Mouse (Mus musculus) small intestine, adult 2 months (tissue): ENCODE data around the gene Sos1. TPM values are rescaled to one million over a fixed set of nuclear protein-coding genes. Genes with fewer than 3 reads are reported as not detected.

Source experiments
- H3K27ac ChIP-seq: fragments of 200-500 bp; 2 replicates; pipeline ENCODE4 v1.5.1; 2012; ENCODE audit warnings: low read depth, low read length, control low read depth, inconsistent platforms; ENCODE audit not compliant: insufficient read depth
- H3K27me3 ChIP-seq: fragments of 200-500 bp; 2 replicates; pipeline ENCODE4 v1.6.1; 2012; ENCODE audit warnings: mild to moderate bottlenecking, moderate library complexity, low read length, inconsistent platforms; ENCODE audit not compliant: control insufficient read depth, insufficient read depth
- H3K36me3 ChIP-seq: fragments of 200-500 bp; 2 replicates; pipeline ENCODE4 v1.6.1; 2012; ENCODE audit warnings: mild to moderate bottlenecking, low read length, control low read depth, inconsistent platforms; ENCODE audit not compliant: control insufficient read depth, insufficient read depth
- H3K4me1 ChIP-seq: fragments of 200-500 bp; 2 replicates; pipeline ENCODE4 v1.6.1; 2012; ENCODE audit warnings: low read length, inconsistent platforms, mixed read lengths; ENCODE audit not compliant: control insufficient read depth, insufficient read depth, insufficient read length
- H3K4me3 ChIP-seq: fragments of 200-500 bp; 2 replicates; pipeline ENCODE4 v1.5.1; 2012; ENCODE audit warnings: low read depth, mild to moderate bottlenecking, control low read depth, inconsistent platforms, low read length, moderate library complexity
- CTCF ChIP-seq: fragments of 200-500 bp; IDR thresholded peaks from 2 replicates; pipeline ENCODE4 v1.5.1; 2012; ENCODE audit warnings: low read depth, mild to moderate bottlenecking, control low read depth, inconsistent platforms, low read length, moderate library complexity, mixed read lengths; ENCODE audit not compliant: insufficient replicate concordance, insufficient read length; ENCODE audit errors: extremely low read depth
- POLR2A ChIP-seq: fragments of 200-500 bp; IDR thresholded peaks from 2 replicates; pipeline ENCODE4 v1.6.1; 2012; ENCODE audit warnings: low read depth, mild to moderate bottlenecking, control low read depth, inconsistent platforms, low read length, moderate library complexity
- WGBS: fragments of 180-500 bp; shearing (Covaris S2); methylation state at CpG from one replicate; pipeline ENCODE4 v1.1.7; 2018; 5-methylcytosine and 5-hydroxymethylcytosine counted together
- polyA plus RNA-seq: library from polyadenylated mRNA; depleted of rRNA; stranded (reverse); fragments of >200 nt; gene quantifications from 2 replicates; pipeline ENCODE4 v1.2.3, GENCODE M21; 2012

The Sos1 gene
- polyA plus RNA-seq, 1 experiment, result 2.1 TPM

- Histone ChIP-seq H3K27ac (no peak overlapping the region), H3K4me3 (no peak overlapping the region), H3K36me3 (no peaks in the 10 kb centered on the region), H3K4me1 (peaks cover 2% of the 10 kb centered on the region; the same call in 1 of the 2 replicates), H3K27me3 (no peaks in the 10 kb centered on the region)
- WGBS, result 72% methylated on average over 9 of the region's 9 CpGs
- TF ChIP-seq CTCF, result no peak
- no peak for TF ChIP-seq POLR2A
Measured at GRCm38 (mm10) chr17:80515956-80516355, 35.7 kb upstream of the Sos1 start.

- WGBS, result 86% methylated on average over 7 of the region's 7 CpGs
- Histone ChIP-seq H3K4me3 (no peak overlapping the region), H3K27me3 (no peaks in the 10 kb centered on the region), H3K36me3 (no peaks in the 10 kb centered on the region), H3K27ac (no peak overlapping the region), H3K4me1 (peaks cover 2% of the 10 kb centered on the region; the same call in 1 of the 2 replicates)
- no peak for TF ChIP-seq POLR2A
- TF ChIP-seq CTCF, result no peak
Measured at GRCm38 (mm10) chr17:80515513-80515912, 35.3 kb upstream of the Sos1 start.

- Histone ChIP-seq H3K4me3 (no peak overlapping the region), H3K27me3 (no peaks in the 10 kb centered on the region), H3K36me3 (no peaks in the 10 kb centered on the region), H3K27ac (no peak overlapping the region), H3K4me1 (peaks cover 5% of the 10 kb centered on the region; the same call in 1 of the 2 replicates)
- WGBS, result 50% methylated on average over 8 of the region's 8 CpGs
- no peak for TF ChIP-seq CTCF
- TF ChIP-seq POLR2A, result no peak
Measured at GRCm38 (mm10) chr17:80513766-80514165, 33.5 kb upstream of the Sos1 start.

- WGBS, result 56% methylated on average over 3 of the region's 3 CpGs
- Histone ChIP-seq H3K27me3 (no peaks in the 10 kb centered on the region), H3K27ac (no peak overlapping the region), H3K4me3 (no peak overlapping the region), H3K4me1 (peaks cover 8% of the 10 kb centered on the region), H3K36me3 (no peaks in the 10 kb centered on the region)
- no peak for TF ChIP-seq POLR2A
- TF ChIP-seq CTCF, result no peak
Measured at GRCm38 (mm10) chr17:80510459-80510855, 30.2 kb upstream of the Sos1 start.

GRCm38 (mm10) chr17:80509494-80510458, 29.5 kb upstream of the Sos1 start:
- H3K4me1 ChIP-seq, result peaks cover 8% of the 10 kb centered on the region
- 23% methylated on average over 4 of the region's 4 CpGs for WGBS
- TF ChIP-seq CTCF (no peak), POLR2A (no peak)
- H3K27ac ChIP-seq, result no peak overlapping the region
- no peaks in the 10 kb centered on the region for H3K27me3 ChIP-seq
- H3K36me3 ChIP-seq, result no peaks in the 10 kb centered on the region
- H3K4me3 ChIP-seq, result no peak overlapping the region

- Histone ChIP-seq H3K4me1 (peaks cover 8% of the 10 kb centered on the region), H3K4me3 (no peak overlapping the region), H3K36me3 (no peaks in the 10 kb centered on the region), H3K27ac (no peak overlapping the region), H3K27me3 (no peaks in the 10 kb centered on the region)
- TF ChIP-seq POLR2A (no peak), CTCF (no peak)
- WGBS, result 67% methylated on average over 6 of the region's 6 CpGs
Measured at GRCm38 (mm10) chr17:80505766-80506165, 25.5 kb upstream of the Sos1 start.

GRCm38 (mm10) chr17:80505342-80505741, 25.1 kb upstream of the Sos1 start:
- TF ChIP-seq CTCF (no peak), POLR2A (no peak)
- no peaks in the 10 kb centered on the region for H3K36me3 ChIP-seq
- no peak overlapping the region for H3K4me3 ChIP-seq
- no peak overlapping the region for H3K27ac ChIP-seq
- WGBS, result 61% methylated on average over 4 of the region's 4 CpGs
- H3K4me1 ChIP-seq, result peaks cover 8% of the 10 kb centered on the region
- H3K27me3 ChIP-seq, result no peaks in the 10 kb centered on the region
